Mouse (Mus musculus) neural tube, embryonic 12.5 days (tissue): Measurements from ENCODE around the gene Men1. TPM values are rescaled to one million over a fixed set of nuclear protein-coding genes. Genes with fewer than 3 reads are reported as not detected.
"Not testable (repeated sequence)": the region's sequence is repeated elsewhere in the genome, so short reads cannot be mapped to it uniquely, and the experiment has no call there.

ENCODE experiments used
- ATAC-seq: fragments of 200-750 bp; cut with Nextera tagmentation; 2 replicates; pipeline ENCODE4 v1.8.0; 2017; ENCODE audit warnings: low read depth, mild to moderate bottlenecking, moderate TSS enrichment, moderate library complexity; ENCODE audit not compliant: low FRiP score
- H3K27ac ChIP-seq: fragments of 300-500 bp; sonication (generic); 2 replicates; pipeline ENCODE4 v1.5.1; 2016
- H3K27me3 ChIP-seq: fragments of 300-500 bp; sonication (generic); replicated peaks from 2 replicates; pipeline ENCODE4 v1.6.1; 2016; ENCODE audit warnings: mild to moderate bottlenecking
- H3K36me3 ChIP-seq: fragments of 300-500 bp; sonication (generic); 2 replicates; pipeline ENCODE4 v1.6.1; 2016; ENCODE audit warnings: mild to moderate bottlenecking
- H3K4me1 ChIP-seq: fragments of 300-500 bp; sonication (generic); 2 replicates; pipeline ENCODE4 v1.6.1; 2016
- H3K4me2 ChIP-seq: fragments of 300-500 bp; sonication (generic); replicated peaks from 2 replicates; pipeline ENCODE4 v1.6.1; 2016; ENCODE audit warnings: mild to moderate bottlenecking
- H3K4me3 ChIP-seq: fragments of 300-500 bp; sonication (generic); 2 replicates; pipeline ENCODE4 v1.5.1; 2016
- H3K9ac ChIP-seq: fragments of 300-500 bp; sonication (generic); 2 replicates; pipeline ENCODE4 v1.6.1; 2016; ENCODE audit warnings: mild to moderate bottlenecking
- H3K9me3 ChIP-seq: fragments of 300-500 bp; sonication (generic); 2 replicates; pipeline ENCODE4 v1.6.1; 2016; ENCODE audit warnings: mild to moderate bottlenecking
- WGBS: fragments of 180-500 bp; shearing (Covaris S2); methylation state at CpG from one replicate; pipeline ENCODE4 v1.1.7; 2016; 5-methylcytosine and 5-hydroxymethylcytosine counted together
- polyA plus RNA-seq: library from polyadenylated mRNA; unstranded; fragments of >200 nt; fragmentation: Nextera tagmentation; extraction: Ambion mirVana; gene quantifications from 2 replicates; pipeline ENCODE4 v1.2.1, GENCODE M21; 2016

The Men1 gene
- polyA plus RNA-seq, 1 experiment from 2014 or later = 93.3 TPM

DNA sequence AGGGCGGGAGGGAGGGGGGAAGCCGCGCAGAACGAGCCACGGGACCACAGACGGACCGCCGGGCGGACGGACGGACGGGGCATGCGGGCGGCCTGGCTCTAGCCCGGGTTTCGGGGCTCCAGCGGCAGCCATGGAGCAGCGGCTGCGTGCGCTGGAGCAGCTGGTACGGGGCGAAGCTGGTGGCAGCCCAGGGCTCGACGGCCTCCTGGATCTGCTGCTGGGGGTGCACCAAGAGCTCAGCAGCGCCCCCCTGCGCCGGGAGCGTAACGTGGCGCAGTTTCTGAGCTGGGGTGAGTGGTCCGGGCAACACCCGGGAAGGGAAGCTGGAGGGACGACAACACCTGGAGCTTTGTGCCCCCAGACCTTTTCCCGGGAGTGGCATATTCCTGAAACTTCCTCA lies 28.2 kb upstream of the Men1 start:
- under 1% methylated on average over 34 of the region's 34 CpGs for WGBS
- Histone ChIP-seq H3K9ac (peak overlapping the region; percentile 61), H3K36me3 (no peaks in the 10 kb centered on the region), H3K4me3 (peak overlapping the region; percentile 63), H3K27ac (no peak overlapping the region), H3K4me1 (peaks cover 5% of the 10 kb centered on the region; the same call in 1 of the 2 replicates), H3K27me3 (no peaks in the 10 kb centered on the region), H3K9me3 (no peaks in the 10 kb centered on the region), H3K4me2 (peak overlapping the region; percentile 74)
- peak; percentile 45 for ATAC-seq

DNA sequence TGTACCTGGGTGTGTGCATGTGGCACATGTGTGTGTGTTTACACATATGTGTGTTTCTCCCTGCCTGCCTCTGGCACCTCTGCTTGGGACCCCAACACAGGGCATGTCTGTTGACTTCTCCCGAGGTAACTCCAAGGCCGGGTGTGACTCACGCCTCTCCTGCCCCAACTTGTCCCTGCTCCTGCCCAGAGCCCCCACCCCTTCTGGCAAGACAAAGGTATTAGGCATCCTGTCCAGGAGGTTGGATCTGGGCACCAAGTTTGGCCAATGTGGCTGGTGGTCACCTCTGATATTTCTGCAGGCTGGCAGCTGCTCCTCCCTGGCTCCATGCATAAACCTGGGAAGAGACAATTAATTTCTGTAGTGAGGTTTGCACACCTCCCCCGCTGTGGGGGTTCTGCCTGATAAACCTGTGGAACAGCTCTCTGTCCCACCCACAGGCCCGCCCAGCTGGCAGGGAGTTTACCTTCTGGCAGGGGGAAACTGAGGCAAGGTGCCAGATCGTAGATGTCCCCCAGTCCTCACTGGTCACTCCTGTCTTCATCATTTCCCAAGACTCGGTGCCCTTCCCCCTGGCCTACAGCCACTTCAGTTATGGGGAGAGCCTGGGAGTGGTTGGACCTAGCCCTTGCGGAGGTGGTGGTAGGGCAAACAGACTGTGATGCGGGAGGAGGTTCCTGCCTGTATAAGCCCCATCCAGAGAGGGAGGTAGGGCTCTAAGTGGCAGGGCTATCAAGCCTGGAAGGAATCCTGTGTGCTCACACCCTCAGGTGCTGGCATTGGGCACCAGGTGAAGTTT lies 26.8 kb upstream of the Men1 start:
- Histone ChIP-seq H3K27me3 (no peaks in the 10 kb centered on the region), H3K36me3 (no peaks in the 10 kb centered on the region), H3K9me3 (no peaks in the 10 kb centered on the region), H3K4me1 (peaks cover 5% of the 10 kb centered on the region; the same call in 1 of the 2 replicates), H3K4me3 (no peak overlapping the region), H3K27ac (no peak overlapping the region), H3K9ac (no peak overlapping the region), H3K4me2 (no peak overlapping the region)
- ATAC-seq = no peak
- 89% methylated on average over 9 of the region's 9 CpGs for WGBS

DNA sequence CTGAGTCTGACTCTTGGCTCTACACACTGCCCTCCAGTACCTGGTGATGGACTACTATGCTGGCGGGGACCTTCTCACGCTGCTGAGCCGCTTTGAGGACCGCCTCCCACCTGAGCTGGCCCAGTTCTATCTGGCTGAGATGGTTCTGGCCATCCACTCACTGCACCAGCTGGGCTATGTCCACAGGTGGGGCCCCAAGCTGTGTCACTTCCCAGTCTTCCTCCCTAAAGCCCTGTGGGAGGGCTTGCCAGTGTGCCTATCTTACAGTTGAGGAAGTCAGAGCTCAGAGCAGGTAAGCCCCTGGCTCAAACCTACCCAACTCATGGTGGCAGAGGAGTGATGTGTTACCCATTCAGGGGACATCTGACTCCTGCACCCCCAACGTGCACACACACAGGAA lies 24.6 kb upstream of the Men1 start:
- Histone ChIP-seq H3K4me3 (no peak overlapping the region), H3K4me2 (no peak overlapping the region), H3K27ac (no peak overlapping the region), H3K9ac (no peak overlapping the region), H3K9me3 (no peaks in the 10 kb centered on the region), H3K27me3 (no peaks in the 10 kb centered on the region), H3K36me3 (peaks cover 7% of the 10 kb centered on the region), H3K4me1 (peaks cover 5% of the 10 kb centered on the region; the same call in 1 of the 2 replicates)
- no peak for ATAC-seq
- 94% methylated on average over 5 of the region's 5 CpGs for WGBS

DNA sequence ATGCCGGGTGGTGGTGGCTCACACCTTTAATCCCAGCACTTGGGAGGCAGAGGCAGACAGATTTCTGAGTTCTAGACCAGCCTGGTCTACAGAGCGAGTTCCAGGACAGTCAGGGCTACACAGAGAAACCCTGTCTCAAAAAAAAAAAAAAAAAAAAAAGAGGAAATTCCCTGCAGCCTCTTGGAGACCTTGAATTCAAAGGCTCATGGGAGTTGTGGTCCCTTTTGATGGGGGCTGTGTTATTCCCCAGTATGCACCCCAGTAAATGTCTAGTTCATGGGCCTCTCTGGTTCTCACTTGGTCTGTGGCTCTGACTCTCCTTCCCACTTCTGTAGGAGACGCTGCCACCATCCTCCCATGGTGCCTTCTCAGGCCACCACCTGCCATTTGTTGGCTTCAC lies 23.0 kb upstream of the Men1 start:
- not testable (repeated sequence) for H3K9ac ChIP-seq, ATAC-seq, H3K9me3 ChIP-seq, H3K27me3 ChIP-seq, H3K27ac ChIP-seq, H3K4me1 ChIP-seq, H3K4me2 ChIP-seq, H3K4me3 ChIP-seq
- 91% methylated on average over 3 of the region's 3 CpGs for WGBS
- peaks cover 21% of the 10 kb centered on the region for H3K36me3 ChIP-seq

GRCm38 (mm10) chr19:6313796-6314195 lies 21.0 kb upstream of the Men1 start:
- no peak for ATAC-seq
- Histone ChIP-seq H3K9me3 (no peaks in the 10 kb centered on the region), H3K27me3 (no peaks in the 10 kb centered on the region), H3K4me3 (no peak overlapping the region), H3K4me2 (no peak overlapping the region), H3K36me3 (peaks cover 29% of the 10 kb centered on the region), H3K4me1 (no peaks in the 10 kb centered on the region; the same call in 1 of the 2 replicates), H3K27ac (no peak overlapping the region), H3K9ac (no peak overlapping the region)
- WGBS = 88% methylated on average over 8 of the region's 8 CpGs

GRCm38 (mm10) chr19:6314513-6314912 lies 20.3 kb upstream of the Men1 start:
- WGBS = 84% methylated on average over 8 of the region's 8 CpGs
- Histone ChIP-seq H3K4me2 (no peak overlapping the region), H3K9ac (no peak overlapping the region), H3K4me3 (no peak overlapping the region), H3K36me3 (peaks cover 29% of the 10 kb centered on the region), H3K27me3 (no peaks in the 10 kb centered on the region), H3K9me3 (no peaks in the 10 kb centered on the region), H3K27ac (no peak overlapping the region), H3K4me1 (no peaks in the 10 kb centered on the region; the same call in 1 of the 2 replicates)
- no peak for ATAC-seq

DNA sequence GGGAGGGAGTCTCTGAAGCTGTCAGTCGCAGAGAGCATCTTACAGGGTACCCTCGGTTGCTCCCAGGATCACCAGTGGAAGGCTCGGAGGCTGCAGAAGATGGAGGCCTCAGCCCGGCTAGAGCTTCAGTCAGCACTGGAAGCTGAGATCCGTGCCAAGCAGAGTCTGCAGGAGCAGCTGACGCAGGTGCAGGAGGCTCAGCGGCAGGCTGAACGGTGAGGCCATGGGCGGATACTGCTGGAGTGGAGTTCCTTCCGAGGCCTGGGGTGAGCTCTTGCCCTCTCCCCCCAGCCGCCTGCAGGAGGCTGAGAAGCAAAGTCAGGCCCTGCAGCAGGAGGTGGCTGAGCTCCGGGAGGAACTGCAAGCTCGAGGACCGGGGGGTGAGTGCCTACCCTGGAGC lies 19.2 kb upstream of the Men1 start:
- H3K9ac ChIP-seq = no peak overlapping the region
- H3K36me3 ChIP-seq = peaks cover 31% of the 10 kb centered on the region
- H3K27me3 ChIP-seq = no peaks in the 10 kb centered on the region
- H3K27ac ChIP-seq = no peak overlapping the region
- H3K4me1 ChIP-seq = no peaks in the 10 kb centered on the region; the same call in 1 of the 2 replicates
- no peak overlapping the region for H3K4me2 ChIP-seq
- H3K4me3 ChIP-seq = no peak overlapping the region
- 82% methylated on average over 14 of the region's 14 CpGs for WGBS
- no peak for ATAC-seq
- no peaks in the 10 kb centered on the region for H3K9me3 ChIP-seq

GRCm38 (mm10) chr19:6318145-6318544 lies 16.6 kb upstream of the Men1 start:
- H3K9ac ChIP-seq = no peak overlapping the region
- no peak overlapping the region for H3K27ac ChIP-seq
- H3K27me3 ChIP-seq = no peaks in the 10 kb centered on the region
- no peak overlapping the region for H3K4me2 ChIP-seq
- no peak for ATAC-seq
- no peaks in the 10 kb centered on the region for H3K9me3 ChIP-seq
- no peak overlapping the region for H3K4me3 ChIP-seq
- H3K36me3 ChIP-seq = peaks cover 35% of the 10 kb centered on the region
- H3K4me1 ChIP-seq = no peaks in the 10 kb centered on the region; the same call in 1 of the 2 replicates
- 92% methylated on average over 12 of the region's 12 CpGs for WGBS

- Histone ChIP-seq H3K4me3 (no peak overlapping the region), H3K9ac (no peak overlapping the region), H3K27me3 (no peaks in the 10 kb centered on the region), H3K4me1 (no peaks in the 10 kb centered on the region), H3K27ac (no peak overlapping the region), H3K4me2 (no peak overlapping the region), H3K36me3 (peaks cover 21% of the 10 kb centered on the region), H3K9me3 (no peaks in the 10 kb centered on the region)
- 86% methylated on average over 8 of the region's 8 CpGs for WGBS
- no peak for ATAC-seq
These were observed 13.4 kb upstream of the Men1 start for GRCm38 (mm10) chr19:6321358-6321757.

- H3K9ac ChIP-seq = no peak overlapping the region
- H3K4me1 ChIP-seq = no peaks in the 10 kb centered on the region
- H3K27me3 ChIP-seq = no peaks in the 10 kb centered on the region
- no peak overlapping the region for H3K27ac ChIP-seq
- ATAC-seq = no peak
- H3K9me3 ChIP-seq = no peaks in the 10 kb centered on the region
- no peak overlapping the region for H3K4me3 ChIP-seq
- WGBS = 84% methylated on average over 33 of the region's 33 CpGs
- H3K36me3 ChIP-seq = peaks cover 17% of the 10 kb centered on the region
- H3K4me2 ChIP-seq = no peak overlapping the region
These were observed 12.8 kb upstream of the Men1 start for GRCm38 (mm10) chr19:6321786-6322621.

GRCm38 (mm10) chr19:6324751-6325150 lies 10.0 kb upstream of the Men1 start:
- no peaks in the 10 kb centered on the region for H3K4me1 ChIP-seq
- no peak for ATAC-seq
- no peak overlapping the region for H3K9ac ChIP-seq
- WGBS = 86% methylated on average over 9 of the region's 9 CpGs
- no peaks in the 10 kb centered on the region for H3K27me3 ChIP-seq
- no peaks in the 10 kb centered on the region for H3K9me3 ChIP-seq
- H3K4me3 ChIP-seq = no peak overlapping the region
- H3K27ac ChIP-seq = no peak overlapping the region
- H3K4me2 ChIP-seq = no peak overlapping the region
- peaks cover 8% of the 10 kb centered on the region; the same call in 1 of the 2 replicates for H3K36me3 ChIP-seq

DNA sequence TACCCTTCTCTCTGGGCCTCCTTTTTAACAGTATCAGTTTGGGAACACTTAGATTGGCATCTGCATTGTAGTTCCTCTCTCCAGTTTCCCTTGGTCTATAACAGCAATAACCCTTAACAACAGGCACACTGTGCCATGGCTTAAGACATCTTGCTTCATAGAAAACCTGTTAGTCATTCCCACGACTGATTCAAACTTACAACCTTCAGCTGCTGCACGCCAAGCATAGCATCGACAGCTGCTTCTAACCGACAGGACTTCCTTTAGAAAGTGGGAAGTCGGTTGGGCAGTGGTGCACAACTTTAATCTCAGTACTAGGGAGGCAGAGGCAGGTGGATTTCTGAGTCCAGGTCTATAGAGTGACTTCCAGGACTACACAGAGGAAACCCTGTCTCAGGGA lies 3.6 kb upstream of the Men1 start:
- no peaks in the 10 kb centered on the region for H3K27me3 ChIP-seq
- H3K4me1 ChIP-seq = peaks cover 12% of the 10 kb centered on the region
- no peaks in the 10 kb centered on the region for H3K36me3 ChIP-seq
- H3K27ac ChIP-seq = no peak overlapping the region
- no peaks in the 10 kb centered on the region for H3K9me3 ChIP-seq
- no peak for ATAC-seq
- no peak overlapping the region for H3K9ac ChIP-seq
- no peak overlapping the region for H3K4me2 ChIP-seq
- no peak overlapping the region for H3K4me3 ChIP-seq
- 70% methylated on average over 5 of the region's 5 CpGs for WGBS
